Mouse (Mus musculus): Measurements from ENCODE around the gene Serpinb8.

DNA sequence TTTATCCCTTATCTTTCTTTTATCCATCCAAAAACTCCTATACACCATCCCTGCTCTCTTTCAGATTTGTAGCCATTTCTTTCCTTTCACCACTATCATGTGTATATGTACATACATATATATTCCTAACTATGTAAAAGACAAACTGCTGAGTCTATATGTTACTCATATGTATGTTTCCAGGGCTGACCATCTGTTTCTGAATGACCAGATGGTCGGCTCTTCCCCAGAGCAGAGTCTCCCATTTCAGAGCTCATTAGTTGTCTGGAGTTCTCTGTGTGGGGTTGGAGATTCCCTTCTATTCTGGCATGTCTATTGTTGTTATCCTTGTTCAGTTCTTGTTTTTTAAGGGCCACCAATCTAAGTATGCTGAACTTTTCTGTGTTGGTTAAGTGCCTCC, 1.2 kb upstream of the Serpinb8 start:
- TF ChIP-seq CTCF (IDR thresholded peaks at IDR 0.05; ENCODE audit: low read depth), result no peak
- no peak for TF ChIP-seq EP300 (IDR thresholded peaks at IDR 0.05; ENCODE audit: low read depth)
